Mouse (Mus musculus): ENCODE results near the gene Hoxa11. TPM values are rescaled to one million over a fixed set of nuclear protein-coding genes. Genes with fewer than 3 reads are reported as not detected.

Hoxa11 gene
- total RNA-seq, 2 experiments from 2014 or later = 6.0 to 6.6 TPM

- peak; percentile 85 to 90 for DNase-seq (ENCODE audit: low spot score in 2 of 2)
Measured at GRCm38 (mm10) chr6:52221337-52221992, 24.1 kb downstream of the Hoxa11 start, which contains the start of gene Hoxa7. Gene Hoxa7, minus strand, starts transcription at chr6:52221854.

- DNase-seq (ENCODE audit: low spot score in 2 of 2) = no peak
Measured at GRCm38 (mm10) chr6:52220865-52221310, 24.7 kb downstream of the Hoxa11 start.

DNA sequence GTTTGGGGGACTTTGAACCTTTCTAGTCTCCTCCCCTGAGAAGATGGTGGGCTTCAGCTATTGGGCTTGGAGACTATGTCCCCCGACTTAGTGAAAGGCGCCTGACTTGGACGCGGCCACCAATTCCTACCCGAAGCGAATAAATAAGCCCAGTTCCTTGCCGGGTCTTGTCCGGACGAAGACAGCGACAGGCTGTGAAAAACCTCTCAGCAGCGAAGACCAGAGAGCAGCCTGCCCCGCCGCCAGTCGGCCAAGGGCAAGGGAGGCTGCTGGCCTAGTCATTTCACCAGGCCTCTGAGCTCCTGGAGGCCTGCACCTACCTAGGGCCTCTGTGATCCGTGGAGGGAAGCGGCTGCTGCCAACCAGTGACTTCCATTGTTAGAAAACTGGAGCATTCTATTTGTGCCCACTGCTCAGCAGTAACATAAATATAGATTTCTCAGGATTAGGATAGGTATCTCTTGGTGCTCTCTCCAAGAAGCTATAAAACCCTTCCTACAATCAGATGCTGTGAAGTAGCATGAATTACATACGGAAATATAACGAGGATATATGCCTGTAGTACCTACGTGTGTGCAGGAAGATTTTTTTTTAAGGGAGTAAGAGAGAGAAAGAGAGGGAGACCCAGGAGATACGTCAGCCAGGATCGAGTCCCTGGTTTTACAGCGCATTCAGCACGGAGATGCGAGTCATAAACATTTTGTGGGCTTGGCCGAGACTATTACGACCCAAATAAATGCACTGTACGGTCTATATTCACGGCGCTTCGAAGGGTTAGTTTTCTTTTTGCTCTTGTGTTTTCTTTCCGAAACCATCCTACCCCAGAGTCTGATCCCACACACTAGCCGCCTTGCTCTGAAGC is 25.4 kb downstream of the Hoxa11 start:
- DNase-seq (ENCODE audit: low spot score in 2 of 2) = peak in 1 of 2 experiments; percentile 21

- no peak for DNase-seq (ENCODE audit: low spot score in 2 of 2)
Measured at GRCm38 (mm10) chr6:52219234-52219942, 26.2 kb downstream of the Hoxa11 start.

DNA sequence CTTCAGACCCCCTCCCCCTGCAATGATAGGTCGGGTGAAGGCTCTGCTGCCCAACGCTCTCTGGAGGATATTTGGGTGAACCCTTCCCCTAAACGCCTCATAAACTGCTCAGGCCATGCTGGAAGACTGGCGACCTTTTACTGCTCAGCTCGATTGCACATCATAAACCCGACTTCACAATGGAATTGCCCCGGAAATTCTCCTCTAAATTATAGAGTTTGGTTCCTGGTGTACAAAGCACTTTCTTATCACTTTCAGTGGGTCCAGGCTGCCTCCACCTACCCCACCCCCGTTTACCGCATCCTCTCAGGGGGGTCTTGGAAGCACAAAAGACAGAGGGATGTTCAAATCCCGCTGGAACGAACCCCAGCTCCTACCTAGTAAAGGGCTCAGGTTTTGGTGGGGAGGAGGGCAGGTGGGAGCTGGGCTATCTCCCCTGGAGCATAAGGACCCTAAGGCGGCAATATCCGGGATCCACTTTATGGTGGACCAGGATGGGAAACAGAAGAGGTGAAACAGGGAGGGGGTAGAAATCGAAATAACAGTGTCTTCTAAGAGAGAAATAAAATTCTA is 26.9 kb downstream of the Hoxa11 start:
- no peak for DNase-seq (ENCODE audit: low spot score in 2 of 2)

DNA sequence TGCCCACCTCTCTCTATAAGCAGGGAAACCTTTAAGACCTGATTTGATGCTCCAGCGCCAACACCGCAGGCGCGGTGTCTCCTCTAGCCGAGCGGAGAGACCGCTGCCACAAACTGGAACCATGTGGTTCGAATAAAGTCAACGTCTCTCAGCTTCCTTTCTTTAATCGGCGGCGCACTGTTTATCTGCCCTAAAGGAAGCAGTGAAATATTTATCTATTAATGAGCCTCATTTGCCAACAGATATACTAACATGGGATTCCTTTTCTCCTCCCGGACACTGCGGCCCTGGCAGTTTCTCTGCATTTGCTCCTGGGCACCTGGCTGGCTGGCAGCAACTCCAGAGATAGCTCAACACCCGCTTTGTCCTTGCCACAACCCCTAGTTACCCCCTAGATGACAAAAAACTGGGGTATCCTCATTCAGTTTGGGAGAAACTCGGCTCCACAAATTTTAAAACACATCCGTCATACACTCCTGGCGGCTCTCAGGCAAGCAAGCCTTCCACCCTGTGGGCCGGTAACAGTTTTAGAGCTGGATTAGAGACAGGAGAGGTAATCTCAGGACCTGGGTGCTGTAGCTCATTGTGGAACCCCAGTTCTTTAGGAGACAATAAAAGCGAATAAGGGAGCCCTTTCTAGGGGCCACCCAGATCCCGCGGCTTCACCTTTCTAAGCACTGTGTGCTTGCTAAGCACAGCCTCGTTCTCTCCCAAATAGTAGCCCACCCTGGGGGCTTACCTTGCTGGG is 27.5 kb downstream of the Hoxa11 start:
- no peak for DNase-seq (ENCODE audit: low spot score in 2 of 2)

- DNase-seq (ENCODE audit: low spot score in 2 of 2) = peak; percentile 55 to 79
Measured at GRCm38 (mm10) chr6:52217459-52217768, 28.2 kb downstream of the Hoxa11 start.

DNA sequence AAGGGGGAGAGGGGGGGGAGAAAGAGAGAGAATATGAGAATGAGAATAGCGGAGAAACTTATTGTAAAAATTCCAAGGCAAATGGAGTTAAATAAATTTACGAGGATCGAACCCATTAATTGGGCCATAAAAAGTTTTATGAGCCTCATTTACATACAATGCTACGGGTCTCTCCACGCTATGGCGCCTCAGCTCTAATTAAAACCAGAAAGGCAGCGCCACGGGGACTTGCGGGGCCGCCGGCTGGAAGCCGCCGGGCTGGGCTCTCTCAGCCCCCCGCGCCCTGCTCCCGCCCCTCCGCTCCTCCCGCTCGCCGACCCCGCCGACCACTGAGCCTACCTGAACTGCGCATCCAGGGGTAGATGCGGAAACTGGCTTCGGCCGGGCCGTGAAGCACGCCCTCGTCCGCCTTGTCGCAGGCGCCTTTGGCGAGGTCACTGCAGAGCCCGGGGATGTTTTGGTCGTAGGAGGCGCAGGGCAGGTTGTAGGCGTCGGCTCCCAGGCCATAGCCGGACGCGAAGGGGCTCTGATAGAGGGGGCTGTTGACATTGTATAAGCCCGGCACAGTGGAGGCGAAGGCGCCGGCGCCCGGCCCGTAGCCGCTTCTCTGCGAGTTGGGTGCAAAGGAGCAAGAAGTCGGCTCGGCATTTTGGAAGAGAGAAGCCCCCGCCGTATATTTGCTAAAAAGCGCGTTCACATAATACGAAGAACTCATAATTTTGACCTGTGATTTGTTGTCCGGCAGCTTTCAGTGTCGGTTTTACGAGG is 28.7 kb downstream of the Hoxa11 start:
- peak; percentile 27 to 50 for DNase-seq (ENCODE audit: low spot score in 2 of 2)

DNA sequence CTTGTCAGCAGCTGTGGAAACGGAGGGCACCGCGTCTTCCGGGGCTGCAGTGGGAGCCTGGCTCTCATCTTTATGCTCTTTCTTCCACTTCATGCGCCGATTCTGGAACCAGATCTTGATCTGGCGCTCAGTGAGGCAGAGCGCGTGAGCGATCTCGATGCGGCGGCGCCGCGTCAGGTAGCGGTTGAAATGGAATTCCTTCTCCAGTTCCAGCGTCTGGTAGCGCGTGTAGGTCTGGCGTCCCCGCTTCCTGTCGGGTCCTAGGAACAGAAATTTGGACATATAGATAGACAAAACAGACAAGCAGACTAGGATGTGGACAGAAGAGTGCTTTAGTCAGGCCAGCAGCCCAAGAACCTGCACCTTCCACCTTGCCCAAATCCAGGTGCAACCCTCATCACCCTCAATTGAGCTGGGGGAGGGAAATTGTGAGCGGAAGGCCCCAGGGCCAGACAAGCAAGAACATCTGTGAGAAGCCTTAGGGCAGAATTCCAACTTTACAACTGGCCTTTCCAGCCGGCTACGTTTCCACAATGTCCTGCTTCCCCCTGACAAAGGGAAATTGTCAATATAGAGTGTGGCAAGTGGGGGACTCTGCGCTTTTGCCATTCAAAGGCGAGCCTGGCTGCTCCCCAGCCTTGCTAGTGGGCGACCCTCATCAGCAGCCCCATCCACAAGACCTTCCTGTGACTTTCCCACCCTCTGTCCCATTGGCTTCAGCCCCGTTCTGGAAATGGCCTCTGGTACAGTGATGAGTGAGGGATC is 29.7 kb downstream of the Hoxa11 start:
- DNase-seq (ENCODE audit: low spot score in 2 of 2) = peak in 1 of 2 experiments; percentile 24

GRCm38 (mm10) chr6:52215070-52215469 is 30.5 kb downstream of the Hoxa11 start:
- peak in 1 of 2 experiments; percentile 9 for DNase-seq (ENCODE audit: low spot score in 2 of 2)

- DNase-seq (ENCODE audit: low spot score in 2 of 2) = peak in 1 of 2 experiments; percentile 7
Measured at GRCm38 (mm10) chr6:52214271-52214670, 31.3 kb downstream of the Hoxa11 start.

- peak; percentile 40 to 68 for DNase-seq (ENCODE audit: low spot score in 2 of 2)
Measured at GRCm38 (mm10) chr6:52213119-52213986, 32.3 kb downstream of the Hoxa11 start, which contains the start of the genes Hoxa3 and Gm28308. Gene Hoxa3, minus strand, starts transcription at chr6:52213336. Gene Gm28308, minus strand, starts transcription at chr6:52213339.

DNA sequence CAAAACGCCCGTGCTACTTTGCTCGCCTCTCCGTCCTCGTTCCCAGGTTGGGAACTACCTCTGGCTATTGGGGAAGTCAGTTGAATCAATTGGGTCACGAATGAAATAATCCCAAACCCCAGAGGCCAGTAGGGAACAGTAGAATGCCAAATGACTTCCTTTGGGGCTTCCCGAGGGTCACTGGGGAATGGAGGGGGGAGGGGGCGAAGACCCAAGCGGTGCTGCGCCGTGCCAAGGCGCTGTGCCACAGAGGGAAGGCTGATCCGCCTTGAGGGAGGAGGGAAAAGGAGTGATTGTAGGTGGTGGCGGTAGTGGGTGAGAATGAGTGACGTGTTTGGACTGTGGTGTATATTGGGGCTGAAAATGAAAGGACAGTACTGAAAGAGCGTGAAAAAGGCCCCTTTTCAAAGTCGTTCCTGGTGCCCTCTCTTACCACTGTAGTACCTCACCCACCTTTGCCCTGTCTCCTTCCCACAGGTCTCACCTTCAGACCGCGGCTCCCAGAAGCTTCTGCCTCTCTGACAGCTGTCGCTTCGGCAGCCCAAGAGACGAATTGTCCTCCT is 33.0 kb downstream of the Hoxa11 start:
- peak; percentile 13 to 16 for DNase-seq (ENCODE audit: low spot score in 2 of 2)

GRCm38 (mm10) chr6:52211961-52212360 is 33.6 kb downstream of the Hoxa11 start:
- DNase-seq (ENCODE audit: low spot score in 2 of 2) = peak in 1 of 2 experiments; percentile 16

- peak; percentile 68 to 83 for DNase-seq (ENCODE audit: low spot score in 2 of 2)
Measured at GRCm38 (mm10) chr6:52211170-52211935, 34.3 kb downstream of the Hoxa11 start.

- no peak for DNase-seq (ENCODE audit: low spot score in 2 of 2)
Measured at GRCm38 (mm10) chr6:52209685-52210046, 35.9 kb downstream of the Hoxa11 start.

Measured in gastrocnemius, postnatal 4 days (tissue).